Mouse (Mus musculus) CH12.LX (cell line): ENCODE measurements around the gene Pomt2. TPM values are rescaled to one million over a fixed set of nuclear protein-coding genes. Genes with fewer than 3 reads are reported as not detected.
A peak's percentile ranks its signal among the peaks of the same experiment; 100 is the strongest.

Experiments
- DNase-seq: peaks from one replicate; pipeline ENCODE4 v3.0.0-alpha.2; 2013; ENCODE audit errors: extremely low read depth
- H3K27ac ChIP-seq: 2 replicates; pipeline ENCODE4 v1.5.1; 2012; ENCODE audit warnings: low read depth, mild to moderate bottlenecking, control low read depth, moderate library complexity; ENCODE audit not compliant: insufficient read depth
- H3K27me3 ChIP-seq: replicated peaks from 2 replicates; pipeline ENCODE3; 2012; ENCODE audit warnings: inconsistent platforms
- H3K36me3 ChIP-seq, 2 experiments: replicated peaks in 1 of 2; 2 replicates each; pipeline versions ENCODE3 to v1.6.1; 2012; ENCODE audit warnings: inconsistent platforms in 1 of 2, low read length in 1 of 2, mild to moderate bottlenecking in 1 of 2, mixed read lengths in 1 of 2, moderate library complexity in 1 of 2; ENCODE audit not compliant: control insufficient read depth in 1 of 2, insufficient read depth in 1 of 2
- H3K4me1 ChIP-seq, 2 experiments: 2 replicates each; pipeline ENCODE4 v1.6.1; 2012; ENCODE audit warnings: inconsistent platforms in 1 of 2, moderate library complexity in 1 of 2; ENCODE audit not compliant: insufficient read depth in 2 of 2, control insufficient read depth in 1 of 2
- H3K4me2 ChIP-seq: 2 replicates; pipeline ENCODE4 v1.6.1; 2012; ENCODE audit warnings: low read depth, mild to moderate bottlenecking, control low read depth; ENCODE audit not compliant: poor library complexity, insufficient read depth, severe bottlenecking
- H3K4me3 ChIP-seq, 3 experiments: fragments of 150-350 bp in 1 of 3; sonication (generic) in 1 of 3; replicated peaks in 1 of 3; 2 replicates each; pipeline versions ENCODE3 to v1.5.1; 2011 to 2012; ENCODE audit warnings: low read depth in 2 of 3, low read length in 2 of 3, mild to moderate bottlenecking in 2 of 3, moderate library complexity in 2 of 3, control low read depth in 1 of 3, improper control_type of control experiment in 1 of 3, inconsistent platforms in 1 of 3, mixed read lengths in 1 of 3; ENCODE audit not compliant: poor library complexity in 1 of 3
- H3K79me2 ChIP-seq: replicated peaks from 2 replicates; pipeline ENCODE4 v1.6.1; 2012; ENCODE audit warnings: mild to moderate bottlenecking, moderate library complexity; ENCODE audit not compliant: control insufficient read depth, poor library complexity, insufficient read depth, severe bottlenecking; ENCODE audit errors: extremely low read depth
- H3K9ac ChIP-seq: 2 replicates; pipeline ENCODE4 v1.6.1; 2012; ENCODE audit warnings: low read depth, mild to moderate bottlenecking, control low read depth, moderate library complexity; ENCODE audit not compliant: insufficient read depth
- H3K9me3 ChIP-seq: replicated peaks from 2 replicates; pipeline ENCODE3; 2012; ENCODE audit warnings: low read length, inconsistent platforms, mixed read lengths
- BHLHE40 ChIP-seq: IDR thresholded peaks from 2 replicates; pipeline ENCODE4 v1.6.1; 2011; ENCODE audit warnings: mild to moderate bottlenecking, low read depth, low read length, improper control_type of control experiment
- CHD1 ChIP-seq: IDR thresholded peaks from 2 replicates; pipeline ENCODE4 v1.6.1; 2012; ENCODE audit warnings: low read depth, low read length, improper control_type of control experiment, inconsistent platforms
- CHD2 ChIP-seq: IDR thresholded peaks from 2 replicates; pipeline ENCODE4 v1.6.1; 2011; ENCODE audit warnings: low read length, improper control_type of control experiment
- CTCF ChIP-seq, 2 experiments: IDR thresholded peaks in 1 of 2; conservative IDR thresholded peaks in 1 of 2; 2 replicates each; pipeline ENCODE4 v1.5.1; 2011 to 2012; ENCODE audit warnings: low read depth in 2 of 2, low read length in 2 of 2, improper control_type of control experiment in 1 of 2, inconsistent platforms in 1 of 2, mild to moderate bottlenecking in 1 of 2, moderate library complexity in 1 of 2
- E2F4 ChIP-seq: IDR thresholded peaks from 2 replicates; pipeline ENCODE4 v1.6.1; 2011; ENCODE audit warnings: low read depth, low read length, improper control_type of control experiment; ENCODE audit not compliant: insufficient replicate concordance
- ELF1 ChIP-seq: IDR thresholded peaks from 2 replicates; pipeline ENCODE4 v1.6.1; 2014; ENCODE audit warnings: low read depth, mild to moderate bottlenecking, inconsistent platforms, low read length, improper control_type of control experiment
- EP300 ChIP-seq: IDR thresholded peaks from 2 replicates; pipeline ENCODE4 v1.6.1; 2011; ENCODE audit warnings: low read length, improper control_type of control experiment
- ETS1 ChIP-seq: conservative IDR thresholded peaks from 2 replicates; pipeline ENCODE4 v1.6.1; 2012; ENCODE audit warnings: low read depth, mild to moderate bottlenecking, inconsistent platforms, low read length, improper control_type of control experiment, moderate library complexity
- GABPA ChIP-seq: IDR thresholded peaks from 2 replicates; pipeline ENCODE4 v1.6.1; 2012; ENCODE audit warnings: low read depth, low read length, improper control_type of control experiment, inconsistent platforms; ENCODE audit not compliant: insufficient replicate concordance
- HCFC1 ChIP-seq: IDR thresholded peaks from 2 replicates; pipeline ENCODE4 v1.6.1; 2012; ENCODE audit warnings: low read depth, mild to moderate bottlenecking, inconsistent platforms, low read length, improper control_type of control experiment
- IRF4 ChIP-seq: IDR thresholded peaks from 2 replicates; pipeline ENCODE4 v1.6.1; 2014; ENCODE audit warnings: low read depth, mild to moderate bottlenecking, inconsistent platforms, low read length, improper control_type of control experiment
- JUN ChIP-seq: IDR thresholded peaks from 2 replicates; pipeline ENCODE4 v1.6.1; 2011; ENCODE audit warnings: low read depth, mild to moderate bottlenecking, low read length, improper control_type of control experiment, moderate library complexity; ENCODE audit not compliant: insufficient read depth
- JUND ChIP-seq: conservative IDR thresholded peaks from 2 replicates; pipeline ENCODE4 v1.6.1; 2011; ENCODE audit warnings: low read depth, low read length, improper control_type of control experiment
- KAT2A ChIP-seq: IDR thresholded peaks from 2 replicates; pipeline ENCODE4 v1.6.1; 2012; ENCODE audit warnings: low read length, improper control_type of control experiment, inconsistent platforms; ENCODE audit not compliant: insufficient replicate concordance
- MAFK ChIP-seq: IDR thresholded peaks from 2 replicates; pipeline ENCODE4 v1.6.1; 2011; ENCODE audit warnings: low read length, improper control_type of control experiment; ENCODE audit not compliant: insufficient replicate concordance
- MAX ChIP-seq: IDR thresholded peaks from 2 replicates; pipeline ENCODE4 v1.6.1; 2011; ENCODE audit warnings: low read length, improper control_type of control experiment
- MAZ ChIP-seq: IDR thresholded peaks from 2 replicates; pipeline ENCODE4 v1.6.1; 2012; ENCODE audit warnings: low read depth, mild to moderate bottlenecking, inconsistent platforms, low read length, improper control_type of control experiment, moderate library complexity
- MEF2A ChIP-seq: IDR thresholded peaks from 2 replicates; pipeline ENCODE4 v1.6.1; 2014; ENCODE audit warnings: low read depth, mild to moderate bottlenecking, inconsistent platforms, low read length, improper control_type of control experiment, borderline replicate concordance
- MXI1 ChIP-seq: IDR thresholded peaks from 2 replicates; pipeline ENCODE4 v1.6.1; 2011; ENCODE audit warnings: mild to moderate bottlenecking, low read depth, low read length, improper control_type of control experiment
- MYC ChIP-seq: IDR thresholded peaks from 2 replicates; pipeline ENCODE4 v1.6.1; 2011; ENCODE audit warnings: low read depth, mild to moderate bottlenecking, improper control_type of control experiment, low read length
- NELFE ChIP-seq: IDR thresholded peaks from 2 replicates; pipeline ENCODE4 v1.6.1; 2011; ENCODE audit warnings: low read depth, low read length, improper control_type of control experiment
- NRF1 ChIP-seq: IDR thresholded peaks from 2 replicates; pipeline ENCODE4 v1.6.1; 2014; ENCODE audit warnings: low read depth, mild to moderate bottlenecking, inconsistent platforms, low read length, improper control_type of control experiment, moderate library complexity
- PAX5 ChIP-seq: IDR thresholded peaks from 2 replicates; pipeline ENCODE4 v1.6.1; 2012; ENCODE audit warnings: low read length, inconsistent platforms, mixed read lengths
- POLR2A ChIP-seq: IDR thresholded peaks from 2 replicates; pipeline ENCODE4 v1.6.1; 2011; ENCODE audit warnings: low read depth, mild to moderate bottlenecking, improper control_type of control experiment, low read length
- POLR2AphosphoS2 ChIP-seq: IDR thresholded peaks from 2 replicates; pipeline ENCODE4 v1.6.1; 2011; ENCODE audit warnings: low read depth, low read length, improper control_type of control experiment
- RAD21 ChIP-seq: IDR thresholded peaks from 2 replicates; pipeline ENCODE4 v1.6.1; 2011; ENCODE audit warnings: low read depth, mild to moderate bottlenecking, low read length, improper control_type of control experiment, moderate library complexity
- RCOR1 ChIP-seq: conservative IDR thresholded peaks from 2 replicates; pipeline ENCODE4 v1.6.1; 2012; ENCODE audit warnings: low read depth, mild to moderate bottlenecking, inconsistent platforms, low read length, improper control_type of control experiment
- SIN3A ChIP-seq: IDR thresholded peaks from 2 replicates; pipeline ENCODE4 v1.6.1; 2012; ENCODE audit warnings: low read length, improper control_type of control experiment, inconsistent platforms
- SMC3 ChIP-seq: IDR thresholded peaks from 2 replicates; pipeline ENCODE4 v1.6.1; 2011; ENCODE audit warnings: low read depth, low read length, improper control_type of control experiment
- TBP ChIP-seq: conservative IDR thresholded peaks from 2 replicates; pipeline ENCODE4 v1.6.1; 2011; ENCODE audit warnings: low read depth, low read length, improper control_type of control experiment
- TCF12 ChIP-seq: IDR thresholded peaks from 2 replicates; pipeline ENCODE4 v1.6.1; 2014; ENCODE audit warnings: low read depth, mild to moderate bottlenecking, inconsistent platforms, low read length, improper control_type of control experiment
- UBTF ChIP-seq: IDR thresholded peaks from 2 replicates; pipeline ENCODE4 v1.6.1; 2012; ENCODE audit warnings: low read depth, mild to moderate bottlenecking, inconsistent platforms, low read length, improper control_type of control experiment, moderate library complexity
- USF1 ChIP-seq: IDR thresholded peaks from 2 replicates; pipeline ENCODE4 v1.6.1; 2014; ENCODE audit warnings: low read depth, mild to moderate bottlenecking, inconsistent platforms, low read length, improper control_type of control experiment
- USF2 ChIP-seq: conservative IDR thresholded peaks from 2 replicates; pipeline ENCODE4 v1.6.1; 2011; ENCODE audit warnings: low read depth, low read length, improper control_type of control experiment
- ZC3H11A ChIP-seq: IDR thresholded peaks from 2 replicates; pipeline ENCODE4 v1.6.1; 2012; ENCODE audit warnings: low read depth, mild to moderate bottlenecking, inconsistent platforms, low read length, improper control_type of control experiment
- ZKSCAN1 ChIP-seq: IDR thresholded peaks from 2 replicates; pipeline ENCODE4 v1.6.1; 2012; ENCODE audit warnings: low read depth, inconsistent platforms, low read length, improper control_type of control experiment, borderline replicate concordance
- ZMIZ1 ChIP-seq: IDR thresholded peaks from 2 replicates; pipeline ENCODE4 v1.6.1; 2012; ENCODE audit warnings: low read depth, mild to moderate bottlenecking, inconsistent platforms, low read length, improper control_type of control experiment
- ZNF384 ChIP-seq: IDR thresholded peaks from 2 replicates; pipeline ENCODE4 v1.6.1; 2012; ENCODE audit warnings: low read depth, low read length, improper control_type of control experiment, inconsistent platforms
- dilution Hi-C: fragments of 300-500 bp; cut with MboI; formaldehyde crosslinking; loops from 2 replicates; pipeline ENCODE4 v1.14.3; 2020; ENCODE audit warnings: low sequenced_read_pairs; ENCODE audit not compliant: extremely low pct_unique_long_range_greater_than_20kb, extremely low pct_ligation_motif_present
- in situ Hi-C: fragments of 300-500 bp; cut with MboI; formaldehyde crosslinking; loops from 3 replicates; pipeline ENCODE4 v1.14.3; 2019; ENCODE audit warnings: low sequenced_read_pairs, low pct_ligation_motif_present, low pct_unique_long_range_greater_than_20kb, mixed read lengths
- polyA plus RNA-seq: library from polyadenylated mRNA; unstranded; fragments of >175 nt; gene quantifications from 2 replicates; pipeline ENCODE4 v1.2.1, GENCODE M21; 2012; ENCODE audit warnings: low read depth; ENCODE audit not compliant: insufficient read length
- total RNA-seq, 2 experiments: library from RNA; depleted of rRNA; stranded (reverse); fragments of 300-350 nt in 1 of 2; fragments of >200 nt in 1 of 2; gene quantifications; 2 replicates each; pipeline ENCODE4 v1.2.3; 2012 to 2014

Gene Pomt2
- total and polyA plus RNA-seq, 3 experiments = 11.6 to 12.8 (median 11.7) TPM

DNA sequence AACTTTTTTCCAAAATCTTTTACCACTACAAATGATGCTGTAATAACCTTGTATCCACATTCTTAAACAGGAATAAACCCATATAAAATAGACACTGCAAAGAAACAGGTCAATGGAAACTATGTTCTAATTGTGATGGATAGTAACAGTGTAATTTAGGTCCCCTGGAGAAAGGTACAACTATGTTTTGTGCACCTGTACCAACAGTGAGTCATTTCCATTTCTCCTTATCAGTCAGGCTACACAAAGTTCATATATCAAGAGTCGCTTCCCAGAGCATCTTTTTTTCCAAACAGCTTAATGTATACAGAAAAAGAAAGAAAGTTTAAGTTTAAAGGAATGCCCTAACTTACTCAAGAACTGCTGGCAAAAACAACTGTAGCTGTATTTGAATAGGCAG is 47.3 kb upstream of the Pomt2 start:
- Histone ChIP-seq H3K4me1 (peaks cover 11 to 42% of the 10 kb centered on the region in 2 experiments; a peak in 3 of 4 replicates), H3K27ac (peak overlapping the region; percentile 59; the same call in 1 of the 2 replicates), H3K9ac (peak overlapping the region; percentile 72; the same call in 1 of the 2 replicates), H3K79me2 (peaks cover 72% of the 10 kb centered on the region), H3K27me3 (no peaks in the 10 kb centered on the region), H3K9me3 (no peaks in the 10 kb centered on the region), H3K36me3 (peaks cover 4 to 23% of the 10 kb centered on the region in 2 experiments), H3K4me2 (no peak overlapping the region), H3K4me3 (peak overlapping the region in 2 of 3 experiments; percentile 21 to 22)
- in situ Hi-C loops (no loop called here), dilution Hi-C loops (no loop called here)
- TF ChIP-seq ZC3H11A (no peak), MXI1 (no peak), CHD2 (0 out of 2 replicates have a peak, but pooled peaks have one; percentile 34), SMC3 (no peak), ZKSCAN1 (no peak), USF1 (no peak), MEF2A (peak; percentile 72), ZMIZ1 (no peak), MAX (no peak), IRF4 (peak; percentile 94), USF2 (no peak), SIN3A (no peak), RCOR1 (peak; percentile 91), POLR2AphosphoS2 (no peak), MAFK (no peak), HCFC1 (no peak), UBTF (no peak), TBP (0 out of 2 replicates have a peak, but pooled peaks have one; percentile 10), POLR2A (no peak), CHD1 (no peak), CTCF (conservative IDR thresholded peaks at IDR 0.05 in 1 of 2, IDR thresholded peaks at IDR 0.05 in 1 of 2; ENCODE audit: low read depth in 2 of 2, low read length in 2 of 2) (no peak), ELF1 (no peak), JUN (peak; percentile 90), E2F4 (no peak), MYC (no peak), ZNF384 (peak; percentile 88), NRF1 (no peak), MAZ (no peak), PAX5 (no peak), EP300 (peak; percentile 96), TCF12 (peak; percentile 95), KAT2A (no peak), GABPA (no peak), ETS1 (peak; percentile 68), BHLHE40 (peak; percentile 56; the same call in 1 of the 2 replicates), NELFE (no peak), RAD21 (no peak), JUND (peak; percentile 96)
- DNase-seq = no peak
